Mouse (Mus musculus) embryonic facial prominence, embryonic 12.5 days (tissue): ENCODE data around the gene Zbtb17. TPM values are rescaled to one million over a fixed set of nuclear protein-coding genes. Genes with fewer than 3 reads are reported as not detected.

Experiments
- ATAC-seq: fragments of 200-750 bp; cut with Nextera tagmentation; 2 replicates; pipeline ENCODE4 v1.8.0; 2017; ENCODE audit not compliant: insufficient number of reproducible peaks, insufficient read depth, low FRiP score, low TSS enrichment
- H3K27ac ChIP-seq: fragments of 300-500 bp; sonication (generic); 2 replicates; pipeline ENCODE4 v1.5.1; 2016; ENCODE audit warnings: mild to moderate bottlenecking
- H3K27me3 ChIP-seq: fragments of 300-500 bp; sonication (generic); 2 replicates; pipeline ENCODE4 v1.6.1; 2016; ENCODE audit warnings: mild to moderate bottlenecking, moderate library complexity
- H3K36me3 ChIP-seq: fragments of 300-500 bp; sonication (generic); 2 replicates; pipeline ENCODE4 v1.6.1; 2016; ENCODE audit warnings: mild to moderate bottlenecking
- H3K4me1 ChIP-seq: fragments of 300-500 bp; sonication (generic); 2 replicates; pipeline ENCODE4 v1.6.1; 2016
- H3K4me2 ChIP-seq: fragments of 300-500 bp; sonication (generic); replicated peaks from 2 replicates; pipeline ENCODE4 v1.6.1; 2016; ENCODE audit warnings: mild to moderate bottlenecking, moderate library complexity
- H3K4me3 ChIP-seq: fragments of 300-500 bp; sonication (generic); 2 replicates; pipeline ENCODE4 v1.5.1; 2016; ENCODE audit warnings: mild to moderate bottlenecking
- H3K9ac ChIP-seq: fragments of 300-500 bp; sonication (generic); 2 replicates; pipeline ENCODE4 v1.6.1; 2016; ENCODE audit warnings: mild to moderate bottlenecking, moderate library complexity
- H3K9me3 ChIP-seq: fragments of 300-500 bp; sonication (generic); 2 replicates; pipeline ENCODE4 v1.6.1; 2016; ENCODE audit warnings: mild to moderate bottlenecking, moderate library complexity
- WGBS: fragments of 180-500 bp; shearing (Covaris S2); methylation state at CpG from one replicate; pipeline ENCODE4 v1.1.7; 2016; 5-methylcytosine and 5-hydroxymethylcytosine counted together
- polyA plus RNA-seq: library from polyadenylated mRNA; unstranded; fragments of >200 nt; fragmentation: Nextera tagmentation; extraction: Ambion mirVana; gene quantifications from 2 replicates; pipeline ENCODE4 v1.2.1, GENCODE M21; 2016

The Zbtb17 gene
- polyA plus RNA-seq, result 54.4 and 56.5 TPM in 2 replicates

DNA sequence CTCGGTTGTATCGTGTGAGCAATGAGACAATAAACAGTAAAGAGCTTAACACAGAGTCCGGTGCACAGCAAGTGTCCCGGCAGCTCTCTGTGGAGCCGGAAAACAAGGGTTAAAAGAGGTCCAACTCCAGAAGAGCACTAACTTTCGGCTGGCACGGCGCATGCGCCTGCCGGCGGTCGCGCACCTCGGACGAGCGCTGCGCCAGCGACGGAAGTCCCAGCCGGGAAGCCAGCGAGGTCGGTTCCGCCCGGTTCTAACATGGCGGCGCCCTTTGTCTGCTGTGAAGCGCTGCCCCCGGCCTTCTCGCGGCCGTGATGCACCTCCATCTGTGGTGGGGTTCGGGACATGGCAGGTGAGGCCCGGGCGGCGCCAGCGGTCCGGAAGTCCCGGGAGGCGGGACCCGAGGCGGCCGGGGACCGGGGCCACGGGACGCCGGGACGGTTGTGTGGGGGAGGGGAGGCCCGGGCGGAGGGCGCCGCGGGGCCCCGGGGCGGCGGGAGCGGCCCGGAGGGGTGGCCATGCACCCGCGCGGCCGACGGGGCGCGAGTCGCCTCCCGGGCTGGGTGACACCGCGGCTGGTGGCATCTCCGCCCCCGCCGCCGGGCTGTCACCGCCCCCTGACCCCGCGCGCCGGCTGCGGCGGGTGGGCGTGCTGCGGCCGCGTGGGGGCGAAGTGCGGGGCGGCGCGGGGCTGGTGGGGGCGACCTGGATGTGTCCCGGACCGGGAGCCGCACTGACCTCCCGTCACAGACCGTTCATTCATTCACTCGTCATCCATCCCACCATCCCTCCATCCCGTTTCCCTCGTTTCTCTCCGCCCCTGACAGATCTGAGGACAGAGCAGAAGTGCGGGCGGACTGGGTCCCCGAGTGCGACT is at the start of gene Zbtb17:
Gene Zbtb17 (plus strand): TSS at position 204 of the 877 bp plus-strand sequence.
- ATAC-seq, result peak; percentile 70

GRCm38 (mm10) chr4:141394751-141395150 is 49.7 kb upstream of the Zbtb17 start:
- peaks cover 6% of the 10 kb centered on the region; the same call in 1 of the 2 replicates for H3K27me3 ChIP-seq
- no peak for ATAC-seq
- no peak overlapping the region for H3K9ac ChIP-seq
- H3K36me3 ChIP-seq, result no peaks in the 10 kb centered on the region
- H3K4me1 ChIP-seq, result peaks cover 5% of the 10 kb centered on the region; the same call in 1 of the 2 replicates
- no peaks in the 10 kb centered on the region for H3K9me3 ChIP-seq
- 16% methylated on average over 16 of the region's 16 CpGs for WGBS
- peak overlapping the region; percentile 16; the same call in 1 of the 2 replicates for H3K4me2 ChIP-seq
- H3K4me3 ChIP-seq, result no peak overlapping the region
- no peak overlapping the region for H3K27ac ChIP-seq

More for the DNA sequence above, at the start of gene Zbtb17:
- H3K4me2 ChIP-seq, result peak within 1 kb of the TSS; percentile 88
- peak within 1 kb of the TSS; percentile 93 for H3K9ac ChIP-seq
- H3K36me3 ChIP-seq, result peaks cover 28% of the 10 kb centered on the region
- peak within 1 kb of the TSS; percentile 78 for H3K27ac ChIP-seq
- H3K4me1 ChIP-seq, result peaks cover 12% of the 10 kb centered on the region
- no peaks in the 10 kb centered on the region for H3K27me3 ChIP-seq
- H3K9me3 ChIP-seq, result no peaks in the 10 kb centered on the region
- peak within 1 kb of the TSS; percentile 100 for H3K4me3 ChIP-seq
- 0% methylated on average over 73 of the region's 102 CpGs for WGBS

GRCm38 (mm10) chr4:141397861-141398260 is 46.6 kb upstream of the Zbtb17 start:
- no peak for ATAC-seq
- H3K4me1 ChIP-seq, result peaks cover 5% of the 10 kb centered on the region; the same call in 1 of the 2 replicates
- 69% methylated on average over 12 of the region's 12 CpGs for WGBS
- H3K27me3 ChIP-seq, result peaks cover 6% of the 10 kb centered on the region; the same call in 1 of the 2 replicates
- H3K4me3 ChIP-seq, result no peak overlapping the region
- H3K36me3 ChIP-seq, result no peaks in the 10 kb centered on the region
- H3K9ac ChIP-seq, result no peak overlapping the region
- no peak overlapping the region for H3K27ac ChIP-seq
- H3K9me3 ChIP-seq, result no peaks in the 10 kb centered on the region
- no peak overlapping the region for H3K4me2 ChIP-seq

GRCm38 (mm10) chr4:141398545-141398944 is 45.9 kb upstream of the Zbtb17 start, which contains the start of gene Clcnka:
Gene Clcnka, minus strand, starts transcription at chr4:141398724.
- Histone ChIP-seq H3K9me3 (no peaks in the 10 kb centered on the region), H3K27me3 (peaks cover 6% of the 10 kb centered on the region; the same call in 1 of the 2 replicates), H3K36me3 (no peaks in the 10 kb centered on the region), H3K4me1 (peaks cover 5% of the 10 kb centered on the region; the same call in 1 of the 2 replicates), H3K27ac (no peak within 1 kb of the TSS), H3K4me3 (no peak within 1 kb of the TSS), H3K9ac (no peak within 1 kb of the TSS), H3K4me2 (no peak within 1 kb of the TSS)
- 56% methylated on average over 12 of the region's 12 CpGs for WGBS
- ATAC-seq, result no peak

DNA sequence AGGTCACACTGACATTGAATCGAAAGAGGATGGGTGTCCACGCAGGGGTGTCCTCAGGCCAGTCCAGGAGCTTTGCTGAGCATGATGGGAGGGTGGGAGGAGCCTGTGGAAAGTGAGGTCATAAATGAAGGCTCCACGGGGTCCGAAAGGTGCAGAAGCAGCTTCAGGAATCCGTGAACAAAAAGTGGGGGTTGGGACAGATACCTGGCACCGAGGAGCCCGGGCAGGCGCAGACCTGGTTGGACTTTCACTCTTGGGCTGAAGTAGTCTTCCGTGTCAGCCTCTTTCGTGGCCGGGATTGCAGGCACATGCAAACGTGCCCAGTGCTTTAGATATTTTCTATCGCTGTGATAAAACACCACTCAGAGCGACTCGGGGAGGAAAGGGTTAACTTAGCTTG is 44.3 kb upstream of the Zbtb17 start:
- Histone ChIP-seq H3K36me3 (no peaks in the 10 kb centered on the region), H3K27me3 (peaks cover 6% of the 10 kb centered on the region; the same call in 1 of the 2 replicates), H3K4me2 (no peak overlapping the region), H3K4me3 (no peak overlapping the region), H3K27ac (no peak overlapping the region), H3K9me3 (no peaks in the 10 kb centered on the region), H3K4me1 (peaks cover 5% of the 10 kb centered on the region; the same call in 1 of the 2 replicates), H3K9ac (no peak overlapping the region)
- no peak for ATAC-seq
- 84% methylated on average over 15 of the region's 15 CpGs for WGBS

DNA sequence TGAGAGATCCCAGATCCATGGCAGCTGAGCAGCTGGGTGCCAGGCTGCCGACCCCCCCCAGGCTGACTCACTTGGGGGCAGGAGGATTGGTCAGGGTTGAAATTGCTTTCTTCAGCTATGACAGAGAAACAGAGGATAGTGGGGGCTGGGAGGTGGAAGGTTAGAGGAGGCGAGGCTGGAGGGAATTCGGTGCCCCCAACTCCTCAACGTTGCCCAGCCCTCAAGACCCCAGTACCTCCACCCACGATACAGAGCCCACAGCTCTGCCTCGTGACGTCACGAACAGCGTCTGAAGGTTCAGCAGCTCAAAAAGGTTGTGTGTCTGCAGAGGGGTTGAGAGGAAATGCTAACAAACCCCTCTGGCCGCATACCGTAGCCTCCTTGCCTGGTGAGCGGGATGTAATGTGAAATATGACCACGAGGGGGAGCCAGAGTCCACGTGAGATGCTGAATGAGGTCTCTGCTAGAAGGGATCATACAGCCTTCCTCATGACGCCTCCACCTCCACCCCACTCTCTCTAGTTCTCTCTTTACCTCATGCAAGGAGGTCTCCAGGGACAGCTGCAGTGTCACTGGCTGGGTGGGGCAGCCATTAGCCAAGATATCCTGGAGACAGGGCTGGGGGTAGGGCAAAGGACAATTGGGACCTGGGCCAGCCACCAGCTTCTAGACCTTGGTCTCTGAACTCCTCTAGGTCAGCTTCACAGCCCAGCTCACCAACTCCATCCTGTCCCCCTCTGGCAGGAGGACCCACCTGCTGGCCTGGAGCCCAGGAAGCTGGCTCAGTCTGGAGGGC is 39.7 kb upstream of the Zbtb17 start:
- ATAC-seq, result peak; percentile 71
- H3K27ac ChIP-seq, result no peak overlapping the region
- no peak overlapping the region for H3K9ac ChIP-seq
- no peaks in the 10 kb centered on the region for H3K36me3 ChIP-seq
- 11% methylated on average over 15 of the region's 15 CpGs for WGBS
- H3K4me2 ChIP-seq, result peak overlapping the region; percentile 40
- 0 out of 2 replicates have a peak overlapping the region, but pooled peaks have one; percentile 12 for H3K4me3 ChIP-seq
- H3K9me3 ChIP-seq, result no peaks in the 10 kb centered on the region
- 0 out of 2 replicates have a peak, but pooled peaks cover 7% of the 10 kb centered on the region for H3K27me3 ChIP-seq
- no peaks in the 10 kb centered on the region for H3K4me1 ChIP-seq

DNA sequence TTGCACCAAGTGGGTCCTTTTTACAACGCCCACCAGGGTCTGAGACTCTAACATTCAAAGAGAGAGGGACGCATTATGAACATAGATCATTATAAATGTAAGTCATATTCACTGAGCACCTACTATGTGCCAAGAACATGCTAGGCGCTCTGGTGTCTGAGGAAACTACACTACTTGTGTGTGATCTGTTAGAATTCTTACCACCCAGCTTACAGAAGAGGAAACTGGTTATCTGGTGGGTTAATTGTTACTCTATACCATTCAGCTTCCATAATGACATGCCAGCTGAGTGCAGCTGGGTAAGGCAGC is 39.2 kb upstream of the Zbtb17 start:
- H3K27ac ChIP-seq, result no peak overlapping the region
- no peak for ATAC-seq
- no peaks in the 10 kb centered on the region for H3K36me3 ChIP-seq
- H3K4me3 ChIP-seq, result no peak overlapping the region
- H3K4me1 ChIP-seq, result no peaks in the 10 kb centered on the region
- no peak overlapping the region for H3K4me2 ChIP-seq
- no peak overlapping the region for H3K9ac ChIP-seq
- no peaks in the 10 kb centered on the region for H3K9me3 ChIP-seq
- WGBS, result 80% methylated on average over 3 of the region's 3 CpGs
- H3K27me3 ChIP-seq, result 0 out of 2 replicates have a peak, but pooled peaks cover 7% of the 10 kb centered on the region

GRCm38 (mm10) chr4:141406516-141407299 is 37.7 kb upstream of the Zbtb17 start:
- H3K9me3 ChIP-seq, result no peaks in the 10 kb centered on the region
- ATAC-seq, result no peak
- 45% methylated on average over 14 of the region's 14 CpGs for WGBS
- H3K4me2 ChIP-seq, result no peak overlapping the region
- H3K36me3 ChIP-seq, result no peaks in the 10 kb centered on the region
- H3K27me3 ChIP-seq, result peaks cover 13% of the 10 kb centered on the region; the same call in 1 of the 2 replicates
- no peak overlapping the region for H3K9ac ChIP-seq
- H3K4me1 ChIP-seq, result no peaks in the 10 kb centered on the region
- no peak overlapping the region for H3K4me3 ChIP-seq
- no peak overlapping the region for H3K27ac ChIP-seq

DNA sequence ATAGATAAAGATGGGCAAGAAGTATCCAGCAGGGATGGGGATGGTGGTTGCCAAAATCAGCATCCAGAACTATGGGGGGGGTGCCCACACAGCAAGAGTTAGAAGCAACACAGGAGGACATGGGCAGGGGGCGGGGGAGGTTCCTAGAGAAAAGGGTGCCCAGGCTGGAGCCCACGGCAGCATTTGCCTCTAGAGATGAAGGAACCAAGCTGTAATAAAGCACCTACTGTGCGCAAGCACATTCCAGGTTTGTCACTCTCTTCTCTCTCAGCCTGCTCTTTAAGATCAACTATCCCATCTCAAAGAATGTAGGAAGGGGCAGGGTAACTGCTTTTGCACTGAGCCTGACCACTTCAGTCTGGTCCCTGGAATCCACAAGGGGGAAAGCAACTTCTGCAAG is 35.9 kb upstream of the Zbtb17 start:
- ATAC-seq, result no peak
- no peaks in the 10 kb centered on the region for H3K9me3 ChIP-seq
- H3K9ac ChIP-seq, result no peak overlapping the region
- H3K27ac ChIP-seq, result no peak overlapping the region
- no peaks in the 10 kb centered on the region for H3K4me1 ChIP-seq
- no peak overlapping the region for H3K4me2 ChIP-seq
- H3K4me3 ChIP-seq, result no peak overlapping the region
- WGBS, result 93% methylated on average over 3 of the region's 3 CpGs
- no peaks in the 10 kb centered on the region for H3K36me3 ChIP-seq
- H3K27me3 ChIP-seq, result peaks cover 16% of the 10 kb centered on the region; the same call in 1 of the 2 replicates

DNA sequence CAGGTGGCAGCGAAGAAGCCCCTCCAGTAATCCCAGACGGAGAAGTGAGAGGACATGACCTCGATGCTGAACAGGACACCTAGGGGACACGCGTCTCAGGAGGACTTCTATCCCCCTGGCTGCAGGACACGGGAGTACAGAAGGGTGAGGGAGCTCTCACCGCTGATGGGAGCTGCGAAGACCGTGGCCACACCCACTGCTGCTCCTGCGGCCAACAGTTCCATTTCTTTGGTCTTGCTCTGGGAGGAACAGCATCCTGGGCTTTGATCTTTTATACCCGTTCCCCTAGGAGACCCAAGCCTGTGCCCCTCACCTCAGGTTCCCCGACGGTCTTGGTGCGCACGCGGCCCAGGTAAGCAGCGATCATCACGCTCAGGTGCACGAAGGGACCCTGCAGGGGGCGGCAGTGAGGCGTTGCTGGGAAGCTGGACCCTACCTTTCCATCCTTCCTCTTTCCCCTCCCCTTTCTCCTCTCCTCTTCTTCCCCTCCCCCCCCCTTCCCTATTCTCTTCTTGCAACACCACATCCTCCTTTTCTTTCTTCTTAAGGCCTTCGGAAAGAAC is 32.9 kb upstream of the Zbtb17 start:
- Histone ChIP-seq H3K27me3 (peaks cover 13% of the 10 kb centered on the region; the same call in 1 of the 2 replicates), H3K4me2 (no peak overlapping the region), H3K9me3 (no peaks in the 10 kb centered on the region), H3K9ac (no peak overlapping the region), H3K4me3 (no peak overlapping the region), H3K36me3 (no peaks in the 10 kb centered on the region), H3K4me1 (no peaks in the 10 kb centered on the region), H3K27ac (no peak overlapping the region)
- WGBS, result 18% methylated on average over 22 of the region's 22 CpGs
- ATAC-seq, result no peak
